ENCODE assay signal across 13 mouse cellular contexts in genomic region chr19:4319272-4319671, GRCm38 (mm10).
"Had no signal": no experiment of that assay in that cellular context is flagged by ENCODE, and none has a peak within 500 bp of the region (broad histone marks: within the 10 kb centered on the region; RNA-seq: fewer than 3 reads in every experiment).

No protein-coding gene starts in this region.

- H3K4me1 ChIP-seq: limb, embryonic 13.5 days; midbrain, embryonic 13.5 days had no signal

- H3K4me3 ChIP-seq: limb, embryonic 13.5 days; midbrain, embryonic 13.5 days; stomach, embryonic 15.5 days had no signal

- DNase-seq: kidney, postnatal 36 days; layer of hippocampus, adult 9-11 months; layer of hippocampus, postnatal 36 days; lung, adult 18-20 months; lung, postnatal 36 days; right cerebral cortex, postnatal 14 days; thymus, adult 2 months; thymus, postnatal 25 days had no signal

- H3K27ac ChIP-seq: kidney, postnatal 0 days; limb, embryonic 13.5 days; liver, embryonic 14.5 days; midbrain, embryonic 13.5 days; stomach, embryonic 15.5 days had no signal

- H3K27me3 ChIP-seq: limb, embryonic 13.5 days; midbrain, embryonic 13.5 days; stomach, embryonic 15.5 days had no signal
